Mouse (Mus musculus) midbrain, embryonic 14.5 days (tissue): ENCODE data around the gene Atp1b3. TPM values are rescaled to one million over a fixed set of nuclear protein-coding genes. Genes with fewer than 3 reads are reported as not detected.
A peak's percentile ranks its signal among the peaks of the same experiment; 100 is the strongest.
"Not testable (repeated sequence)": the region's sequence is repeated elsewhere in the genome, so short reads cannot be mapped to it uniquely, and the experiment has no call there.

Experiments
- ATAC-seq: fragments of 200-750 bp; cut with Nextera tagmentation; 2 replicates; pipeline ENCODE4 v1.8.0; 2017; ENCODE audit warnings: moderate number of reproducible peaks, moderate library complexity; ENCODE audit not compliant: low FRiP score, low TSS enrichment
- DNase-seq: peaks from one replicate; pipeline ENCODE4 v3.0.0-alpha.2; 2015
- H3K27ac ChIP-seq: fragments of 300-500 bp; sonication (generic); replicated peaks from 2 replicates; pipeline ENCODE4 v1.5.1; 2014; ENCODE audit warnings: mild to moderate bottlenecking, low read depth, low read length, moderate library complexity
- H3K27me3 ChIP-seq: fragments of 300-500 bp; sonication (generic); 2 replicates; pipeline ENCODE4 v1.6.1; 2014; ENCODE audit warnings: low read length, control low read depth, mixed read lengths; ENCODE audit not compliant: control insufficient read depth, insufficient read depth
- H3K36me3 ChIP-seq: fragments of 300-500 bp; sonication (generic); 2 replicates; pipeline ENCODE4 v1.6.1; 2014; ENCODE audit warnings: low read length, control low read depth; ENCODE audit not compliant: control insufficient read depth, insufficient read depth
- H3K4me1 ChIP-seq: fragments of 300-500 bp; sonication (generic); 2 replicates; pipeline ENCODE4 v1.6.1; 2014; ENCODE audit warnings: mild to moderate bottlenecking, antibody characterized with exemption, low read length, control low read depth; ENCODE audit not compliant: control insufficient read depth, insufficient read depth
- H3K4me2 ChIP-seq: fragments of 300-500 bp; sonication (generic); 2 replicates; pipeline ENCODE4 v1.6.1; 2014; ENCODE audit warnings: mild to moderate bottlenecking, low read length, moderate library complexity
- H3K4me3 ChIP-seq: fragments of 300-500 bp; sonication (generic); replicated peaks from 2 replicates; pipeline ENCODE4 v1.5.1; 2014; ENCODE audit warnings: low read depth, low read length
- H3K9ac ChIP-seq: fragments of 300-500 bp; sonication (generic); replicated peaks from 2 replicates; pipeline ENCODE4 v1.6.1; 2014; ENCODE audit warnings: mild to moderate bottlenecking, low read length, moderate library complexity
- H3K9me3 ChIP-seq: fragments of 300-500 bp; sonication (generic); 2 replicates; pipeline ENCODE4 v1.6.1; 2016; ENCODE audit warnings: low read length, control low read depth, mixed read lengths; ENCODE audit not compliant: control insufficient read depth
- WGBS: fragments of 180-500 bp; shearing (Covaris S2); extraction: QIAGEN DNeasy Blood & Tissue Kit; methylation state at CpG from one replicate; pipeline ENCODE4 v1.1.7; 2014; 5-methylcytosine and 5-hydroxymethylcytosine counted together
- polyA plus RNA-seq: library from polyadenylated mRNA; unstranded; fragments of >200 nt; fragmentation: Nextera tagmentation; extraction: Ambion mirVana; gene quantifications from 2 replicates; pipeline ENCODE4 v1.2.1, GENCODE M21; 2014

Atp1b3 gene
- polyA plus RNA-seq, 1 experiment from 2014 or later = 183 TPM

GRCm38 (mm10) chr9:96351771-96352170 lies 12.5 kb downstream of the Atp1b3 start:
- H3K4me3 ChIP-seq, H3K27ac ChIP-seq, H3K9ac ChIP-seq, H3K36me3 ChIP-seq, DNase-seq, H3K4me1 ChIP-seq, H3K4me2 ChIP-seq, ATAC-seq, H3K9me3 ChIP-seq, H3K27me3 ChIP-seq: not testable (repeated sequence)
- 93% methylated on average over 6 of the region's 6 CpGs for WGBS

- WGBS = 64% methylated on average over 3 of the region's 3 CpGs
- Histone ChIP-seq H3K4me1 (no peaks in the 10 kb centered on the region), H3K9me3 (no peaks in the 10 kb centered on the region), H3K4me2 (no peak overlapping the region), H3K4me3 (no peak overlapping the region), H3K27me3 (no peaks in the 10 kb centered on the region), H3K27ac (no peak overlapping the region), H3K9ac (no peak overlapping the region), H3K36me3 (0 out of 2 replicates have a peak, but pooled peaks cover 4% of the 10 kb centered on the region)
- no peak for DNase-seq
- no peak for ATAC-seq
These were observed 13.8 kb downstream of the Atp1b3 start for GRCm38 (mm10) chr9:96350476-96350875.

GRCm38 (mm10) chr9:96350010-96350409 lies 14.2 kb downstream of the Atp1b3 start:
- WGBS = 33% methylated on average over 4 of the region's 4 CpGs
- H3K4me2 ChIP-seq = no peak overlapping the region
- H3K27me3 ChIP-seq = no peaks in the 10 kb centered on the region
- no peaks in the 10 kb centered on the region for H3K4me1 ChIP-seq
- no peak overlapping the region for H3K4me3 ChIP-seq
- 0 out of 2 replicates have a peak, but pooled peaks have one; percentile 53 for ATAC-seq
- H3K9ac ChIP-seq = no peak overlapping the region
- no peak overlapping the region for H3K27ac ChIP-seq
- H3K9me3 ChIP-seq = no peaks in the 10 kb centered on the region
- peak; percentile 83 for DNase-seq
- H3K36me3 ChIP-seq = peaks cover 4% of the 10 kb centered on the region; the same call in 1 of the 2 replicates

GRCm38 (mm10) chr9:96348885-96349284 lies 15.4 kb downstream of the Atp1b3 start:
- H3K4me3 ChIP-seq = no peak overlapping the region
- H3K36me3 ChIP-seq = peaks cover 12% of the 10 kb centered on the region; the same call in 1 of the 2 replicates
- no peaks in the 10 kb centered on the region for H3K27me3 ChIP-seq
- H3K9me3 ChIP-seq = no peaks in the 10 kb centered on the region
- WGBS = 91% methylated on average over 5 of the region's 5 CpGs
- no peak overlapping the region for H3K9ac ChIP-seq
- no peak overlapping the region for H3K4me2 ChIP-seq
- DNase-seq = no peak
- no peaks in the 10 kb centered on the region for H3K4me1 ChIP-seq
- H3K27ac ChIP-seq = no peak overlapping the region
- ATAC-seq = no peak

- no peak overlapping the region for H3K4me2 ChIP-seq
- no peak overlapping the region for H3K9ac ChIP-seq
- ATAC-seq (no peak), DNase-seq (no peak)
- no peaks in the 10 kb centered on the region for H3K27me3 ChIP-seq
- peaks cover 37% of the 10 kb centered on the region for H3K36me3 ChIP-seq
- H3K4me1 ChIP-seq = no peaks in the 10 kb centered on the region
- no peaks in the 10 kb centered on the region for H3K9me3 ChIP-seq
- no peak overlapping the region for H3K27ac ChIP-seq
- no peak overlapping the region for H3K4me3 ChIP-seq
- WGBS = 98% methylated on average over 3 of the region's 3 CpGs
These were observed 18.5 kb downstream of the Atp1b3 start for GRCm38 (mm10) chr9:96345750-96346149.

- 93% methylated on average over 5 of the region's 5 CpGs for WGBS
- Histone ChIP-seq H3K4me3 (no peak overlapping the region), H3K9ac (no peak overlapping the region), H3K27ac (no peak overlapping the region), H3K4me1 (no peaks in the 10 kb centered on the region), H3K36me3 (peaks cover 45% of the 10 kb centered on the region), H3K27me3 (no peaks in the 10 kb centered on the region), H3K9me3 (no peaks in the 10 kb centered on the region), H3K4me2 (no peak overlapping the region)
- ATAC-seq (no peak), DNase-seq (no peak)
These were observed 33.1 kb downstream of the Atp1b3 start for GRCm38 (mm10) chr9:96331146-96331545.

- H3K9me3 ChIP-seq = no peaks in the 10 kb centered on the region
These were observed 36.0 kb downstream of the Atp1b3 start for GRCm38 (mm10) chr9:96328226-96328625.

GRCm38 (mm10) chr9:96326496-96326923 lies 37.7 kb downstream of the Atp1b3 start:
- no peaks in the 10 kb centered on the region for H3K9me3 ChIP-seq
- H3K9ac ChIP-seq = no peak overlapping the region
- peaks cover 13% of the 10 kb centered on the region; the same call in 1 of the 2 replicates for H3K36me3 ChIP-seq
- peak overlapping the region; percentile 41; the same call in 1 of the 2 replicates for H3K27ac ChIP-seq
- DNase-seq (peak; percentile 28), ATAC-seq (no peak)
- 69% methylated on average over 6 of the region's 6 CpGs for WGBS
- no peaks in the 10 kb centered on the region for H3K27me3 ChIP-seq
- H3K4me1 ChIP-seq = no peaks in the 10 kb centered on the region
- no peak overlapping the region for H3K4me3 ChIP-seq
- no peak overlapping the region for H3K4me2 ChIP-seq

More at GRCm38 (mm10) chr9:96328226-96328625, 36.0 kb downstream of the Atp1b3 start:
- no peak for ATAC-seq
- no peak overlapping the region for H3K9ac ChIP-seq
- H3K27me3 ChIP-seq = no peaks in the 10 kb centered on the region
- H3K36me3 ChIP-seq = peaks cover 19% of the 10 kb centered on the region
- H3K4me3 ChIP-seq = no peak overlapping the region
- H3K4me2 ChIP-seq = no peak overlapping the region
- no peak overlapping the region for H3K27ac ChIP-seq
- DNase-seq = no peak
- 95% methylated on average over 4 of the region's 4 CpGs for WGBS
- no peaks in the 10 kb centered on the region for H3K4me1 ChIP-seq

- Histone ChIP-seq H3K9ac (no peak overlapping the region), H3K9me3 (no peaks in the 10 kb centered on the region), H3K27me3 (no peaks in the 10 kb centered on the region), H3K36me3 (peaks cover 16% of the 10 kb centered on the region), H3K4me1 (no peaks in the 10 kb centered on the region), H3K27ac (peak overlapping the region; percentile 14), H3K4me3 (no peak overlapping the region), H3K4me2 (no peak overlapping the region)
- ATAC-seq = peak; percentile 56; the same call in 1 of the 2 replicates
- 55% methylated on average over 4 of the region's 4 CpGs for whole genome bisulfite sequencing
- peak; percentile 47 for DNase-seq
These were observed 39.7 kb downstream of the Atp1b3 start for GRCm38 (mm10) chr9:96324502-96324901.
